Mouse (Mus musculus) liver, embryonic 12.5 days (tissue): ENCODE measurements around the gene Snap47. TPM values are rescaled to one million over a fixed set of nuclear protein-coding genes. Genes with fewer than 3 reads are reported as not detected.

Experiments
- ATAC-seq: fragments of 200-750 bp; cut with Nextera tagmentation; 2 replicates; pipeline ENCODE4 v1.8.0; 2017; ENCODE audit warnings: moderate number of reproducible peaks, mild to moderate bottlenecking, moderate library complexity
- H3K27ac ChIP-seq: fragments of 300-500 bp; sonication (generic); 2 replicates; pipeline ENCODE4 v1.5.1; 2016; ENCODE audit warnings: mild to moderate bottlenecking
- H3K27me3 ChIP-seq: fragments of 300-500 bp; sonication (generic); replicated peaks from 2 replicates; pipeline ENCODE4 v1.6.1; 2016; ENCODE audit warnings: mild to moderate bottlenecking, moderate library complexity
- H3K36me3 ChIP-seq: fragments of 300-500 bp; sonication (generic); 2 replicates; pipeline ENCODE4 v1.6.1; 2016; ENCODE audit warnings: mild to moderate bottlenecking, moderate library complexity
- H3K4me1 ChIP-seq: fragments of 300-500 bp; sonication (generic); 2 replicates; pipeline ENCODE4 v1.6.1; 2016
- H3K4me2 ChIP-seq: fragments of 300-500 bp; sonication (generic); 2 replicates; pipeline ENCODE4 v1.6.1; 2016; ENCODE audit warnings: mild to moderate bottlenecking, moderate library complexity
- H3K4me3 ChIP-seq: fragments of 300-500 bp; sonication (generic); 2 replicates; pipeline ENCODE4 v1.5.1; 2016; ENCODE audit warnings: mild to moderate bottlenecking, moderate library complexity
- H3K9ac ChIP-seq: fragments of 300-500 bp; sonication (generic); 2 replicates; pipeline ENCODE4 v1.6.1; 2016; ENCODE audit warnings: mild to moderate bottlenecking, moderate library complexity
- H3K9me3 ChIP-seq: fragments of 300-500 bp; sonication (generic); replicated peaks from 2 replicates; pipeline ENCODE4 v1.6.1; 2016; ENCODE audit warnings: mild to moderate bottlenecking, moderate library complexity
- WGBS: fragments of 180-500 bp; shearing (Covaris S2); methylation state at CpG from one replicate; pipeline ENCODE4 v1.1.7; 2016; ENCODE audit not compliant: insufficient replicate concordance; 5-methylcytosine and 5-hydroxymethylcytosine counted together
- polyA plus RNA-seq: library from polyadenylated mRNA; unstranded; fragments of >200 nt; fragmentation: Nextera tagmentation; extraction: Ambion mirVana; gene quantifications from 2 replicates; pipeline ENCODE4 v1.2.1, GENCODE M21; 2016

The Snap47 gene
- polyA plus RNA-seq, 1 experiment from 2014 or later: 34.4 TPM

GRCm38 (mm10) chr11:59418708-59419107 lies 32.3 kb downstream of the Snap47 start:
- Histone ChIP-seq H3K27ac (no peak overlapping the region), H3K9ac (no peak overlapping the region), H3K9me3 (no peaks in the 10 kb centered on the region), H3K4me2 (no peak overlapping the region), H3K36me3 (peaks cover 13% of the 10 kb centered on the region; the same call in 1 of the 2 replicates), H3K27me3 (no peaks in the 10 kb centered on the region), H3K4me3 (no peak overlapping the region), H3K4me1 (peaks cover 14% of the 10 kb centered on the region; the same call in 1 of the 2 replicates)
- WGBS: 19% methylated on average over 5 of the region's 5 CpGs
- no peak for ATAC-seq

GRCm38 (mm10) chr11:59412999-59413863 lies 37.8 kb downstream of the Snap47 start:
- no peak for ATAC-seq
- no peak overlapping the region for H3K4me3 ChIP-seq
- no peaks in the 10 kb centered on the region for H3K27me3 ChIP-seq
- no peak overlapping the region for H3K9ac ChIP-seq
- H3K27ac ChIP-seq: no peak overlapping the region
- H3K36me3 ChIP-seq: no peaks in the 10 kb centered on the region
- peaks cover 17% of the 10 kb centered on the region for H3K4me1 ChIP-seq
- H3K9me3 ChIP-seq: no peaks in the 10 kb centered on the region
- no peak overlapping the region for H3K4me2 ChIP-seq
- WGBS: 72% methylated on average over 13 of the region's 13 CpGs

- Histone ChIP-seq H3K9me3 (no peaks in the 10 kb centered on the region), H3K4me1 (peaks cover 17% of the 10 kb centered on the region), H3K27ac (no peak overlapping the region), H3K9ac (no peak overlapping the region), H3K4me3 (no peak overlapping the region), H3K27me3 (no peaks in the 10 kb centered on the region), H3K36me3 (peaks cover 8% of the 10 kb centered on the region; the same call in 1 of the 2 replicates), H3K4me2 (no peak overlapping the region)
- ATAC-seq: no peak
- 76% methylated on average over 6 of the region's 6 CpGs for WGBS
These were observed 38.9 kb downstream of the Snap47 start for GRCm38 (mm10) chr11:59412058-59412457.

GRCm38 (mm10) chr11:59410851-59411250 lies 40.1 kb downstream of the Snap47 start:
- 56% methylated on average over 2 of the region's 2 CpGs for WGBS
- no peaks in the 10 kb centered on the region for H3K27me3 ChIP-seq
- no peak for ATAC-seq
- no peaks in the 10 kb centered on the region for H3K9me3 ChIP-seq
- H3K4me1 ChIP-seq: peaks cover 17% of the 10 kb centered on the region
- H3K4me2 ChIP-seq: no peak overlapping the region
- no peak overlapping the region for H3K4me3 ChIP-seq
- H3K9ac ChIP-seq: no peak overlapping the region
- peaks cover 14% of the 10 kb centered on the region for H3K36me3 ChIP-seq
- no peak overlapping the region for H3K27ac ChIP-seq

- ATAC-seq: no peak
- Histone ChIP-seq H3K4me1 (peaks cover 9% of the 10 kb centered on the region), H3K27me3 (no peaks in the 10 kb centered on the region), H3K9me3 (no peaks in the 10 kb centered on the region), H3K4me3 (no peak overlapping the region), H3K9ac (no peak overlapping the region), H3K27ac (no peak overlapping the region), H3K4me2 (no peak overlapping the region), H3K36me3 (peaks cover 17% of the 10 kb centered on the region)
- WGBS: 58% methylated on average over 1 of the region's 1 CpGs
These were observed 45.2 kb downstream of the Snap47 start for GRCm38 (mm10) chr11:59405761-59406160.

- H3K27me3 ChIP-seq: 0 out of 2 replicates have a peak, but pooled peaks cover 5% of the 10 kb centered on the region
- no peak overlapping the region for H3K27ac ChIP-seq
- 56% methylated on average over 2 of the region's 2 CpGs for WGBS
- no peak overlapping the region for H3K9ac ChIP-seq
- ATAC-seq: no peak
- H3K4me1 ChIP-seq: peaks cover 25% of the 10 kb centered on the region
- H3K4me2 ChIP-seq: no peak overlapping the region
- no peaks in the 10 kb centered on the region for H3K9me3 ChIP-seq
- no peak overlapping the region for H3K4me3 ChIP-seq
- 0 out of 2 replicates have a peak, but pooled peaks cover 4% of the 10 kb centered on the region for H3K36me3 ChIP-seq
These were observed 50.1 kb downstream of the Snap47 start for GRCm38 (mm10) chr11:59400876-59401275.

- Histone ChIP-seq H3K27me3 (0 out of 2 replicates have a peak, but pooled peaks cover 5% of the 10 kb centered on the region), H3K4me1 (peaks cover 25% of the 10 kb centered on the region), H3K4me3 (no peak overlapping the region), H3K4me2 (no peak overlapping the region), H3K9ac (no peak overlapping the region), H3K27ac (no peak overlapping the region), H3K36me3 (no peaks in the 10 kb centered on the region), H3K9me3 (no peaks in the 10 kb centered on the region)
- no peak for ATAC-seq
- WGBS: 66% methylated on average over 8 of the region's 8 CpGs
These were observed 51.2 kb downstream of the Snap47 start for GRCm38 (mm10) chr11:59399830-59400229.

- Histone ChIP-seq H3K27ac (no peak overlapping the region), H3K36me3 (no peaks in the 10 kb centered on the region), H3K4me3 (no peak overlapping the region), H3K4me2 (peak overlapping the region; percentile 47), H3K4me1 (peaks cover 25% of the 10 kb centered on the region), H3K27me3 (0 out of 2 replicates have a peak, but pooled peaks cover 5% of the 10 kb centered on the region), H3K9me3 (no peaks in the 10 kb centered on the region), H3K9ac (peak overlapping the region; percentile 20; the same call in 1 of the 2 replicates)
- ATAC-seq: peak; percentile 48; the same call in 1 of the 2 replicates
- 11% methylated on average over 22 of the region's 22 CpGs for WGBS
These were observed 53.2 kb downstream of the Snap47 start for GRCm38 (mm10) chr11:59397536-59398371.

- H3K9ac ChIP-seq: no peak overlapping the region
- no peak overlapping the region for H3K27ac ChIP-seq
- no peak overlapping the region for H3K4me2 ChIP-seq
- 56% methylated on average over 5 of the region's 5 CpGs for WGBS
- H3K4me3 ChIP-seq: no peak overlapping the region
- H3K4me1 ChIP-seq: peaks cover 25% of the 10 kb centered on the region
- ATAC-seq: no peak
- no peaks in the 10 kb centered on the region for H3K9me3 ChIP-seq
- H3K36me3 ChIP-seq: no peaks in the 10 kb centered on the region
- 0 out of 2 replicates have a peak, but pooled peaks cover 5% of the 10 kb centered on the region for H3K27me3 ChIP-seq
These were observed 56.5 kb downstream of the Snap47 start for GRCm38 (mm10) chr11:59394451-59394850.

GRCm38 (mm10) chr11:59393591-59393990 lies 57.4 kb downstream of the Snap47 start:
- H3K4me2 ChIP-seq: no peak overlapping the region
- no peaks in the 10 kb centered on the region for H3K9me3 ChIP-seq
- no peak for ATAC-seq
- peaks cover 21% of the 10 kb centered on the region for H3K4me1 ChIP-seq
- H3K36me3 ChIP-seq: no peaks in the 10 kb centered on the region
- no peak overlapping the region for H3K9ac ChIP-seq
- 0 out of 2 replicates have a peak, but pooled peaks cover 5% of the 10 kb centered on the region for H3K27me3 ChIP-seq
- H3K4me3 ChIP-seq: no peak overlapping the region
- no peak overlapping the region; the same call in 1 of the 2 replicates for H3K27ac ChIP-seq
- WGBS: 67% methylated on average over 9 of the region's 9 CpGs

- no peak overlapping the region for H3K27ac ChIP-seq
- 0 out of 2 replicates have a peak, but pooled peaks cover 5% of the 10 kb centered on the region for H3K27me3 ChIP-seq
- peaks cover 8% of the 10 kb centered on the region for H3K4me1 ChIP-seq
- WGBS: 42% methylated on average over 6 of the region's 6 CpGs
- no peak for ATAC-seq
- H3K4me2 ChIP-seq: no peak overlapping the region
- no peak overlapping the region for H3K4me3 ChIP-seq
- H3K9me3 ChIP-seq: no peaks in the 10 kb centered on the region
- no peaks in the 10 kb centered on the region for H3K36me3 ChIP-seq
- H3K9ac ChIP-seq: no peak overlapping the region
These were observed 58.7 kb downstream of the Snap47 start for GRCm38 (mm10) chr11:59392300-59392699.

GRCm38 (mm10) chr11:59390470-59390869 lies 60.5 kb downstream of the Snap47 start:
- no peak overlapping the region for H3K4me3 ChIP-seq
- H3K9ac ChIP-seq: no peak overlapping the region
- no peaks in the 10 kb centered on the region for H3K27me3 ChIP-seq
- H3K27ac ChIP-seq: no peak overlapping the region
- no peak for ATAC-seq
- no peak overlapping the region for H3K4me2 ChIP-seq
- WGBS: 80% methylated on average over 9 of the region's 9 CpGs
- H3K36me3 ChIP-seq: no peaks in the 10 kb centered on the region
- H3K9me3 ChIP-seq: no peaks in the 10 kb centered on the region
- H3K4me1 ChIP-seq: no peaks in the 10 kb centered on the region
